Mouse (Mus musculus) stomach, postnatal 0 days (tissue): ENCODE results near the gene Nol9. TPM values are rescaled to one million over a fixed set of nuclear protein-coding genes. Genes with fewer than 3 reads are reported as not detected.

Experiments used
- ATAC-seq: fragments of 200-750 bp; cut with Nextera tagmentation; 2 replicates; pipeline ENCODE4 v1.8.0; 2017; ENCODE audit not compliant: low FRiP score, low TSS enrichment
- DNase-seq: peaks from one replicate; pipeline ENCODE4 v3.0.0-alpha.2; 2016; ENCODE audit warnings: low spot score
- H3K27ac ChIP-seq: fragments of 300-500 bp; sonication (generic); replicated peaks from 2 replicates; pipeline ENCODE4 v1.5.1; 2014; ENCODE audit warnings: mild to moderate bottlenecking, control low read depth
- H3K27me3 ChIP-seq: fragments of 300-500 bp; sonication (generic); 2 replicates; pipeline ENCODE4 v1.6.1; 2014; ENCODE audit warnings: low read length; ENCODE audit not compliant: control insufficient read depth, insufficient read depth
- H3K36me3 ChIP-seq: fragments of 300-500 bp; sonication (generic); 2 replicates; pipeline ENCODE4 v1.6.1; 2014; ENCODE audit warnings: low read length, mixed read lengths; ENCODE audit not compliant: control insufficient read depth, insufficient read depth
- H3K4me1 ChIP-seq: fragments of 300-500 bp; sonication (generic); replicated peaks from 2 replicates; pipeline ENCODE4 v1.6.1; 2014; ENCODE audit warnings: antibody characterized with exemption; ENCODE audit not compliant: control insufficient read depth, insufficient read depth
- H3K4me2 ChIP-seq: fragments of 300-500 bp; sonication (generic); replicated peaks from 2 replicates; pipeline ENCODE4 v1.6.1; 2014; ENCODE audit warnings: low read depth, mild to moderate bottlenecking, control low read depth, moderate library complexity
- H3K4me3 ChIP-seq: fragments of 300-500 bp; sonication (generic); 2 replicates; pipeline ENCODE4 v1.5.1; 2014; ENCODE audit warnings: low read depth, low read length, control low read depth
- H3K9ac ChIP-seq: fragments of 300-500 bp; sonication (generic); 2 replicates; pipeline ENCODE4 v1.6.1; 2014; ENCODE audit warnings: mild to moderate bottlenecking, low read length, control low read depth, mixed read lengths
- H3K9me3 ChIP-seq: fragments of 300-500 bp; sonication (generic); 2 replicates; pipeline ENCODE4 v1.6.1; 2016; ENCODE audit warnings: low read length; ENCODE audit not compliant: control insufficient read depth
- CTCF ChIP-seq: IDR thresholded peaks from 2 replicates; pipeline ENCODE4 v1.5.1; 2016; ENCODE audit warnings: antibody characterized with exemption, low read depth, mild to moderate bottlenecking, moderate library complexity
- EP300 ChIP-seq: optimal IDR thresholded peaks from 2 replicates; pipeline ENCODE3; 2016; ENCODE audit warnings: antibody characterized with exemption
- WGBS: fragments of 180-500 bp; shearing (Covaris S2); extraction: QIAGEN DNeasy Blood & Tissue Kit; methylation state at CpG from one replicate; pipeline ENCODE4 v1.1.7; 2014; 5-methylcytosine and 5-hydroxymethylcytosine counted together
- polyA plus RNA-seq: library from polyadenylated mRNA; unstranded; fragments of >200 nt; fragmentation: Nextera tagmentation; extraction: Ambion mirVana; gene quantifications from 2 replicates; pipeline ENCODE4 v1.2.1, GENCODE M21; 2015

The Nol9 gene
- polyA plus RNA-seq, 1 experiment from 2014 or later = 11.2 TPM

GRCm38 (mm10) chr4:152062390-152063110 lies 23.4 kb downstream of the Nol9 start:
- Histone ChIP-seq H3K4me1 (no peaks in the 10 kb centered on the region), H3K9me3 (no peaks in the 10 kb centered on the region), H3K9ac (no peak overlapping the region), H3K27me3 (no peaks in the 10 kb centered on the region), H3K4me2 (no peak overlapping the region), H3K36me3 (peaks cover 11% of the 10 kb centered on the region; the same call in 1 of the 2 replicates), H3K4me3 (no peak overlapping the region), H3K27ac (no peak overlapping the region)
- TF ChIP-seq EP300 (no peak), CTCF (no peak)
- ATAC-seq (no peak), DNase-seq (no peak)
- 58% methylated on average over 9 of the region's 9 CpGs for WGBS

DNA sequence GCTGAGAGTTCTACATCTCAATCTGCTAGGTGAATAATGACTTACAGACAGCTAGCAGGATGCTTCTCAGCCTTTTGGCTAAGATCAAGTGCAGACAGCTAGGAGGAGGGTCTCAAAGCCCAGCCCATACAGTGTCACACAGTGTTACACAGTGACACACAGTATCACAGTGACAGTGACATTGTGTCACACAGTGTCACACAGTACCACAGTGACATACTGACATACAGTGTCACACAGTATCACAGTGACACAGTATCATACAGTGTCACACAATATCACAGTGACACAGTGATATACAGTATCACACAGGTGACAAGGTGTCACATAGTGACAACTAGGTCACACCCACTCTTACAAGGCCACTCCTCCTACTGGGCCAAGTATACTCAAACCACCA lies 28.2 kb downstream of the Nol9 start:
- Histone ChIP-seq H3K4me2 (no peak overlapping the region), H3K9me3 (no peaks in the 10 kb centered on the region), H3K27me3 (no peaks in the 10 kb centered on the region), H3K4me1 (no peaks in the 10 kb centered on the region), H3K36me3 (no peaks in the 10 kb centered on the region; the same call in 1 of the 2 replicates), H3K27ac (no peak overlapping the region), H3K9ac (no peak overlapping the region), H3K4me3 (no peak overlapping the region)
- TF ChIP-seq EP300 = no peak
- no peak for TF ChIP-seq CTCF
- ATAC-seq (peak; percentile 32; the same call in 1 of the 2 replicates), DNase-seq (no peak)

GRCm38 (mm10) chr4:152068166-152068724 lies 29.1 kb downstream of the Nol9 start:
- TF ChIP-seq EP300 (no peak), CTCF (no peak)
- H3K9me3 ChIP-seq = no peaks in the 10 kb centered on the region
- 66% methylated on average over 6 of the region's 6 CpGs for WGBS
- no peaks in the 10 kb centered on the region for H3K4me1 ChIP-seq
- no peak overlapping the region for H3K27ac ChIP-seq
- no peak for DNase-seq
- H3K4me3 ChIP-seq = no peak overlapping the region
- no peaks in the 10 kb centered on the region for H3K36me3 ChIP-seq
- no peak overlapping the region for H3K4me2 ChIP-seq
- no peak for ATAC-seq
- H3K9ac ChIP-seq = no peak overlapping the region; the same call in 1 of the 2 replicates
- no peaks in the 10 kb centered on the region for H3K27me3 ChIP-seq

GRCm38 (mm10) chr4:152069245-152069644 lies 30.1 kb downstream of the Nol9 start:
- no peaks in the 10 kb centered on the region for H3K36me3 ChIP-seq
- whole genome bisulfite sequencing = 84% methylated on average over 3 of the region's 3 CpGs
- DNase-seq = no peak
- H3K4me3 ChIP-seq = no peak overlapping the region
- TF ChIP-seq EP300 (no peak), CTCF (no peak)
- ATAC-seq = no peak
- no peaks in the 10 kb centered on the region for H3K27me3 ChIP-seq
- no peaks in the 10 kb centered on the region for H3K9me3 ChIP-seq
- H3K9ac ChIP-seq = no peak overlapping the region
- H3K4me2 ChIP-seq = no peak overlapping the region
- no peaks in the 10 kb centered on the region for H3K4me1 ChIP-seq
- H3K27ac ChIP-seq = no peak overlapping the region

- no peak overlapping the region for H3K4me2 ChIP-seq
- no peak overlapping the region for H3K27ac ChIP-seq
- no peak overlapping the region for H3K4me3 ChIP-seq
- H3K9ac ChIP-seq = no peak overlapping the region
- H3K36me3 ChIP-seq = no peaks in the 10 kb centered on the region
- ATAC-seq (no peak; the same call in 1 of the 2 replicates), DNase-seq (no peak)
- TF ChIP-seq CTCF = no peak
- TF ChIP-seq EP300 = no peak
- no peaks in the 10 kb centered on the region for H3K4me1 ChIP-seq
- no peaks in the 10 kb centered on the region for H3K9me3 ChIP-seq
- 76% methylated on average over 11 of the region's 11 CpGs for WGBS
- H3K27me3 ChIP-seq = no peaks in the 10 kb centered on the region
Measured at GRCm38 (mm10) chr4:152070494-152071396, 31.6 kb downstream of the Nol9 start.
